Mouse (Mus musculus): ENCODE results near the gene Napsa.

GRCm38 (mm10) chr7:44600691-44601262 is 28.6 kb downstream of the Napsa start:
- TF ChIP-seq CEBPB (IDR thresholded peaks at IDR 0.05; ENCODE audit: low read depth) (no peak), CTCF (IDR thresholded peaks at IDR 0.05; ENCODE audit: control insufficient read depth, insufficient read depth, insufficient read length) (no peak), MYOG (IDR thresholded peaks at IDR 0.05; ENCODE audit: control insufficient read depth, extremely low read depth, insufficient read length) (no peak), USF1 (IDR thresholded peaks at IDR 0.05; ENCODE audit: low read depth) (no peak), MAX (IDR thresholded peaks at IDR 0.05) (no peak)
